Mouse (Mus musculus): ENCODE results near the gene Astn2. TPM values are rescaled to one million over a fixed set of nuclear protein-coding genes. Genes with fewer than 3 reads are reported as not detected.

The Astn2 gene
- polyA plus RNA-seq, 1 experiment = not detected

GRCm38 (mm10) chr4:65762116-65762515, 642.3 kb downstream of the Astn2 start:
- Histone ChIP-seq H3K4me1 (no peaks in the 10 kb centered on the region), H3K4me3 (replicated peaks) (no peak overlapping the region), H3K36me3 (replicated peaks; ENCODE audit: low read length) (no peaks in the 10 kb centered on the region), H3K9me3 (no peaks in the 10 kb centered on the region), H3K27me3 (replicated peaks) (no peaks in the 10 kb centered on the region)
- TF ChIP-seq FLI1 (IDR thresholded peaks at IDR 0.05; ENCODE audit: low read length) (no peak), GATA1 (IDR thresholded peaks at IDR 0.05; ENCODE audit: borderline replicate concordance, low read length) (no peak)

GRCm38 (mm10) chr4:65761658-65762057, 642.8 kb downstream of the Astn2 start:
- TF ChIP-seq FLI1 (IDR thresholded peaks at IDR 0.05; ENCODE audit: low read length) (no peak), GATA1 (IDR thresholded peaks at IDR 0.05; ENCODE audit: borderline replicate concordance, low read length) (no peak)
- H3K9me3 ChIP-seq = no peaks in the 10 kb centered on the region

GRCm38 (mm10) chr4:65758875-65759201, 645.6 kb downstream of the Astn2 start:
- no peaks in the 10 kb centered on the region for H3K9me3 ChIP-seq
- no peaks in the 10 kb centered on the region for H3K36me3 ChIP-seq (replicated peaks; ENCODE audit: low read length)
- no peaks in the 10 kb centered on the region for H3K4me1 ChIP-seq
- no peak overlapping the region for H3K4me3 ChIP-seq (replicated peaks)
- TF ChIP-seq GATA1 (IDR thresholded peaks at IDR 0.05; ENCODE audit: borderline replicate concordance, low read length) = no peak
- no peak for TF ChIP-seq FLI1 (IDR thresholded peaks at IDR 0.05; ENCODE audit: low read length)
- no peaks in the 10 kb centered on the region for H3K27me3 ChIP-seq (replicated peaks)

More at GRCm38 (mm10) chr4:65761658-65762057, 642.8 kb downstream of the Astn2 start:
- Histone ChIP-seq H3K4me3 (replicated peaks) (no peak overlapping the region), H3K4me1 (no peaks in the 10 kb centered on the region), H3K36me3 (replicated peaks; ENCODE audit: low read length) (no peaks in the 10 kb centered on the region), H3K27me3 (replicated peaks) (no peaks in the 10 kb centered on the region)

GRCm38 (mm10) chr4:65758174-65758874, 646.1 kb downstream of the Astn2 start:
- no peaks in the 10 kb centered on the region for H3K4me1 ChIP-seq
- no peaks in the 10 kb centered on the region for H3K27me3 ChIP-seq (replicated peaks)
- no peak overlapping the region for H3K4me3 ChIP-seq (replicated peaks)
- no peaks in the 10 kb centered on the region for H3K36me3 ChIP-seq (replicated peaks; ENCODE audit: low read length)
- no peak for TF ChIP-seq FLI1 (IDR thresholded peaks at IDR 0.05; ENCODE audit: low read length)
- no peak for TF ChIP-seq GATA1 (IDR thresholded peaks at IDR 0.05; ENCODE audit: borderline replicate concordance, low read length)
- no peaks in the 10 kb centered on the region for H3K9me3 ChIP-seq

- Histone ChIP-seq H3K4me1 (no peaks in the 10 kb centered on the region), H3K36me3 (replicated peaks; ENCODE audit: low read length) (no peaks in the 10 kb centered on the region), H3K4me3 (replicated peaks) (no peak overlapping the region), H3K27me3 (replicated peaks) (no peaks in the 10 kb centered on the region), H3K9me3 (no peaks in the 10 kb centered on the region)
- no peak for TF ChIP-seq FLI1 (IDR thresholded peaks at IDR 0.05; ENCODE audit: low read length)
- TF ChIP-seq GATA1 (IDR thresholded peaks at IDR 0.05; ENCODE audit: borderline replicate concordance, low read length) = no peak
Observed at GRCm38 (mm10) chr4:65752941-65753340, 651.5 kb downstream of the Astn2 start.

- Histone ChIP-seq H3K27me3 (replicated peaks) (no peaks in the 10 kb centered on the region), H3K4me3 (replicated peaks) (no peak overlapping the region), H3K9me3 (0 out of 2 replicates have a peak, but pooled peaks cover 5% of the 10 kb centered on the region), H3K4me1 (no peaks in the 10 kb centered on the region), H3K36me3 (replicated peaks; ENCODE audit: low read length) (no peaks in the 10 kb centered on the region)
- TF ChIP-seq GATA1 (IDR thresholded peaks at IDR 0.05; ENCODE audit: borderline replicate concordance, low read length) (no peak), FLI1 (IDR thresholded peaks at IDR 0.05; ENCODE audit: low read length) (no peak)
Observed at GRCm38 (mm10) chr4:65744788-65745187, 659.6 kb downstream of the Astn2 start.

GRCm38 (mm10) chr4:65744088-65744610, 660.3 kb downstream of the Astn2 start:
- no peaks in the 10 kb centered on the region for H3K36me3 ChIP-seq (replicated peaks; ENCODE audit: low read length)
- H3K27me3 ChIP-seq (replicated peaks) = no peaks in the 10 kb centered on the region
- H3K9me3 ChIP-seq = 0 out of 2 replicates have a peak, but pooled peaks cover 5% of the 10 kb centered on the region
- H3K4me1 ChIP-seq = no peaks in the 10 kb centered on the region
- no peak overlapping the region for H3K4me3 ChIP-seq (replicated peaks)
- TF ChIP-seq GATA1 (IDR thresholded peaks at IDR 0.05; ENCODE audit: borderline replicate concordance, low read length) = no peak
- TF ChIP-seq FLI1 (IDR thresholded peaks at IDR 0.05; ENCODE audit: low read length) = no peak

GRCm38 (mm10) chr4:65743160-65743691, 661.2 kb downstream of the Astn2 start:
- Histone ChIP-seq H3K36me3 (replicated peaks; ENCODE audit: low read length) (no peaks in the 10 kb centered on the region), H3K9me3 (0 out of 2 replicates have a peak, but pooled peaks cover 5% of the 10 kb centered on the region), H3K27me3 (replicated peaks) (no peaks in the 10 kb centered on the region), H3K4me3 (replicated peaks) (no peak overlapping the region), H3K4me1 (no peaks in the 10 kb centered on the region)
- no peak for TF ChIP-seq FLI1 (IDR thresholded peaks at IDR 0.05; ENCODE audit: low read length)
- no peak for TF ChIP-seq GATA1 (IDR thresholded peaks at IDR 0.05; ENCODE audit: borderline replicate concordance, low read length)

GRCm38 (mm10) chr4:65724414-65724813, 680.0 kb downstream of the Astn2 start:
- TF ChIP-seq GATA1 (IDR thresholded peaks at IDR 0.05; ENCODE audit: borderline replicate concordance, low read length) (no peak), FLI1 (IDR thresholded peaks at IDR 0.05; ENCODE audit: low read length) (no peak)
- Histone ChIP-seq H3K4me1 (no peaks in the 10 kb centered on the region), H3K4me3 (replicated peaks) (no peak overlapping the region), H3K27me3 (replicated peaks) (no peaks in the 10 kb centered on the region), H3K36me3 (replicated peaks; ENCODE audit: low read length) (no peaks in the 10 kb centered on the region), H3K9me3 (no peaks in the 10 kb centered on the region)

GRCm38 (mm10) chr4:65719610-65720009, 684.8 kb downstream of the Astn2 start:
- no peaks in the 10 kb centered on the region for H3K36me3 ChIP-seq (replicated peaks; ENCODE audit: low read length)
- H3K4me1 ChIP-seq = no peaks in the 10 kb centered on the region
- H3K9me3 ChIP-seq = no peaks in the 10 kb centered on the region
- TF ChIP-seq FLI1 (IDR thresholded peaks at IDR 0.05; ENCODE audit: low read length) = no peak
- no peak for TF ChIP-seq GATA1 (IDR thresholded peaks at IDR 0.05; ENCODE audit: borderline replicate concordance, low read length)
- no peaks in the 10 kb centered on the region for H3K27me3 ChIP-seq (replicated peaks)
- no peak overlapping the region for H3K4me3 ChIP-seq (replicated peaks)
